Mouse (Mus musculus) embryonic facial prominence, embryonic 10.5 days (tissue): Measurements from ENCODE around the gene Usp17la. TPM values are rescaled to one million over a fixed set of nuclear protein-coding genes. Genes with fewer than 3 reads are reported as not detected.
"Not testable (repeated sequence)": the region's sequence is repeated elsewhere in the genome, so short reads cannot be mapped to it uniquely, and the experiment has no call there.

Experiments
- DNase-seq: peaks from one replicate; pipeline ENCODE4 v3.0.0-alpha.2; 2017; ENCODE audit warnings: low spot score
- H3K27ac ChIP-seq: fragments of 300-500 bp; sonication (generic); replicated peaks from 2 replicates; pipeline ENCODE4 v1.5.1; 2016; ENCODE audit warnings: mild to moderate bottlenecking
- H3K27me3 ChIP-seq: fragments of 300-500 bp; sonication (generic); replicated peaks from 2 replicates; pipeline ENCODE4 v1.6.1; 2016; ENCODE audit warnings: low read depth, mild to moderate bottlenecking; ENCODE audit not compliant: poor library complexity, severe bottlenecking
- H3K36me3 ChIP-seq: fragments of 300-500 bp; sonication (generic); replicated peaks from 2 replicates; pipeline ENCODE4 v1.6.1; 2016; ENCODE audit warnings: mild to moderate bottlenecking, moderate library complexity
- H3K4me1 ChIP-seq: fragments of 300-500 bp; sonication (generic); 2 replicates; pipeline ENCODE4 v1.6.1; 2016
- H3K4me3 ChIP-seq: fragments of 300-500 bp; sonication (generic); 2 replicates; pipeline ENCODE4 v1.5.1; 2016; ENCODE audit warnings: mild to moderate bottlenecking, moderate library complexity
- H3K9me3 ChIP-seq: fragments of 300-500 bp; sonication (generic); 2 replicates; pipeline ENCODE4 v1.6.1; 2016; ENCODE audit warnings: mild to moderate bottlenecking
- WGBS: fragments of 180-500 bp; shearing (Covaris S2); methylation state at CpG from one replicate; pipeline ENCODE4 v1.1.7; 2016; 5-methylcytosine and 5-hydroxymethylcytosine counted together
- polyA plus RNA-seq: library from polyadenylated mRNA; unstranded; fragments of >200 nt; fragmentation: Nextera tagmentation; extraction: Ambion mirVana; gene quantifications from 2 replicates; pipeline ENCODE4 v1.2.1, GENCODE M21; 2016

Gene Usp17la
- not detected in 2 replicates for polyA plus RNA-seq

DNA sequence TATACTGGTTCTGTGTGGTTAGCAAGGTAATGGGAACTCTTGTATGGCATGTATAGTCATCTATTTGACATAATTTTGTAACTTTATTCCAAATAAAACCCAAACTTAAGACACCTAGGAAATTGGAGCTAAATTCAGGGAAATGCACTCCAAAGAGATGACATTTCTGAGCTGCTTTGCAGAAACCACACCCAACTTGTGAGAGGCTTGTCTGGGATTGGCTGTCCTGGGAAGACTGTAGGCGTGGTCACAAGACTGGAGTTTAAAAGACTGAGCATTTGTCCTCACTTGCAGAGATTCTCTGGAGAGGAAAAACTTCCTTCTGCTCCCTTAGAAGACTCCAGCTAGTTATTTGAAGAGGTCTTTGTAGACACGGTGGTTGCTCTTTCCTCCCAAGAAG is at the start of gene Usp17la:
Gene Usp17la, plus strand, starts transcription at position 301 of the 400 bp plus-strand sequence.
- DNase-seq, H3K4me1 ChIP-seq, H3K27me3 ChIP-seq, H3K4me3 ChIP-seq, H3K9me3 ChIP-seq, H3K27ac ChIP-seq, H3K36me3 ChIP-seq: not testable (repeated sequence)
- 80% methylated on average over 2 of the region's 2 CpGs for WGBS

- H3K9me3 ChIP-seq, H3K27ac ChIP-seq, H3K4me3 ChIP-seq, H3K27me3 ChIP-seq, H3K4me1 ChIP-seq, H3K36me3 ChIP-seq, DNase-seq: not testable (repeated sequence)
- WGBS: 87% methylated on average over 8 of the region's 8 CpGs
Observed at GRCm38 (mm10) chr7:104810335-104810734, 46.5 kb upstream of the Usp17la start.

- no peak within 1 kb of the TSS for H3K4me3 ChIP-seq
- DNase-seq: no peak
- 55% methylated on average over 1 of the region's 1 CpGs for WGBS
Observed at GRCm38 (mm10) chr7:104842503-104842902, 14.3 kb upstream of the Usp17la start, which contains the start of gene Usp17lb. TSS of gene Usp17lb (minus strand) at chr7:104842603.

GRCm38 (mm10) chr7:104843731-104844287 is 13.0 kb upstream of the Usp17la start:
- Histone ChIP-seq H3K4me3 (no peak overlapping the region), H3K4me1 (no peaks in the 10 kb centered on the region), H3K36me3 (no peaks in the 10 kb centered on the region), H3K27me3 (no peaks in the 10 kb centered on the region), H3K9me3 (no peaks in the 10 kb centered on the region), H3K27ac (no peak overlapping the region)
- no peak for DNase-seq
- 80% methylated on average over 1 of the region's 1 CpGs for WGBS

More at GRCm38 (mm10) chr7:104842503-104842902, 14.3 kb upstream of the Usp17la start, which contains the start of gene Usp17lb:
- Histone ChIP-seq H3K9me3 (no peaks in the 10 kb centered on the region), H3K27me3 (no peaks in the 10 kb centered on the region), H3K4me1 (no peaks in the 10 kb centered on the region), H3K36me3 (no peaks in the 10 kb centered on the region), H3K27ac (no peak within 1 kb of the TSS)

DNA sequence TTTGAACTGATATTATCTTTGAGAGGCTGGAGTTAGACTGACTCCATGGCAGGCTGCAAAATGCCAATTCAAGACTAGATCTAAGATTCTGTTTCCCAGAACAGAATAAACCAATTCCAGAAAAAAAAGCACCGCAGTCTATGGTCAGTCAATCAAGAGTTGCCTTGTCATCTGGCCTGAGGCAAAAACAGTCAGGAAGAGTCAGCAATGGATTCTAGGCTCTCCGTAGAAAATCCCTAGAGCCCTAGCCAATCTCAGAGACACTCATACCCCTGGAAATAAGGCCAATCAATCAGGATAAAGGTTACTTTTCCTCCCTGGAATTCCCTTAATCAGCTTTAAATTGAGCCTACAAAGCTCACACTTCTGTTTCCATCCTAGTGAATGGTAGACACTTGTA is 5.3 kb upstream of the Usp17la start:
- H3K27ac ChIP-seq, H3K36me3 ChIP-seq: not testable (repeated sequence)
- WGBS: 46% methylated on average over 2 of the region's 2 CpGs

DNA sequence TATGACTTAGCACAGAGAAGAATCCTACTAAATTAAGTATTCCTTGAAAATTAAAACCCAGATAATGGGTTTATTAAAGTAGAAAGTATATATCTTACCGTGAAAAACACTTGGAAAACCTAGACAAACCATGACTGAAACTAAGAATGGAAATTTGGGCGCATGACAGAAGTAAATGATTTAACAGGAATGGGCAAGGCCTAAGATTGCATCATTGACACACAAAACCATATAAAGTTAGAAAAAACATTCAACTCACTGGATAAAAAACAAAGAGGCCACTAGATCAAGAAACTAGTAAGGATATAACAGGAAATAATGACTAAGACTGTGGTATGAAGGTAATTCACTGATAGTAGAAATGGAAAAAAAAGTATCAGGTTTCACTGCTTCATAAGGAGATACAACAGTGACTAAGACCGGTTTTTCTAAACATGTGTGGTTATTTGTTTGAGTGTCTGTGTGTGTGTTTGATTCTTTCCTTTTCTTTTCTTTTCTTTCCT is 1.5 kb upstream of the Usp17la start:
- no peak for DNase-seq
- no peaks in the 10 kb centered on the region for H3K4me1 ChIP-seq
- no peaks in the 10 kb centered on the region for H3K36me3 ChIP-seq
- no peaks in the 10 kb centered on the region for H3K27me3 ChIP-seq
- H3K27ac ChIP-seq: no peak overlapping the region
- WGBS: 80% methylated on average over 3 of the region's 3 CpGs
- no peak overlapping the region for H3K4me3 ChIP-seq
- H3K9me3 ChIP-seq: no peaks in the 10 kb centered on the region

More for the DNA sequence above, 5.3 kb upstream of the Usp17la start:
- not testable (repeated sequence) for H3K4me3 ChIP-seq, H3K27me3 ChIP-seq, H3K4me1 ChIP-seq, H3K9me3 ChIP-seq, DNase-seq

- H3K4me3 ChIP-seq: no peak overlapping the region
- H3K36me3 ChIP-seq: no peaks in the 10 kb centered on the region
- WGBS: 83% methylated on average over 1 of the region's 1 CpGs
- no peaks in the 10 kb centered on the region for H3K9me3 ChIP-seq
- no peaks in the 10 kb centered on the region for H3K27me3 ChIP-seq
- H3K4me1 ChIP-seq: no peaks in the 10 kb centered on the region
- no peak overlapping the region for H3K27ac ChIP-seq
- DNase-seq: no peak
Observed at GRCm38 (mm10) chr7:104857683-104858082, 874 bp downstream of the Usp17la start.

GRCm38 (mm10) chr7:104861381-104861780 is 4.6 kb downstream of the Usp17la start:
- no peak overlapping the region for H3K4me3 ChIP-seq
- WGBS: 82% methylated on average over 3 of the region's 3 CpGs
- no peaks in the 10 kb centered on the region for H3K4me1 ChIP-seq
- H3K27me3 ChIP-seq: no peaks in the 10 kb centered on the region
- no peak overlapping the region for H3K27ac ChIP-seq
- no peaks in the 10 kb centered on the region for H3K9me3 ChIP-seq
- no peaks in the 10 kb centered on the region for H3K36me3 ChIP-seq
- DNase-seq: no peak

DNA sequence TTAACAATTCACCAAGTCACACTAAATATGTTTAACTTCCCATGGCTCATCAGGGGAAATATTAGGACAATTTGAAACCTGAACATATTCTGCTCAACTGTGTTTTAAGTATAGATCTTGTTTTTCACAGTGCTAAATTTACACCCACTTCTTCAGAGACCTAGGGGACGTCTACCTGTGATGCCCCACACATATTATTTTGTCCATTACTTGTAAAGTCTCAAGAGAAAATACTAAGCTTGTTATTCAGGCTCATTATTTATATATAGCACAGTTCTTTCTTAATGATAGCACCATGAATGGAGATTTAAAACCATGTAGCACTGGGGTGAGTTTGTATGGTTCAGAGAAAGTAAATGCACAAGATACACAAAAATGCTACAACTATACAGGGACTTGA is 20.9 kb downstream of the Usp17la start, which contains the start of gene Olfr665:
Gene Olfr665, plus strand, starts transcription at position 301 of the 400 bp plus-strand sequence.
- Histone ChIP-seq H3K36me3 (no peaks in the 10 kb centered on the region), H3K4me1 (no peaks in the 10 kb centered on the region), H3K27ac (no peak within 1 kb of the TSS), H3K9me3 (no peaks in the 10 kb centered on the region), H3K27me3 (no peaks in the 10 kb centered on the region), H3K4me3 (no peak within 1 kb of the TSS)
- WGBS: 59% methylated on average over 1 of the region's 1 CpGs
- DNase-seq: no peak

DNA sequence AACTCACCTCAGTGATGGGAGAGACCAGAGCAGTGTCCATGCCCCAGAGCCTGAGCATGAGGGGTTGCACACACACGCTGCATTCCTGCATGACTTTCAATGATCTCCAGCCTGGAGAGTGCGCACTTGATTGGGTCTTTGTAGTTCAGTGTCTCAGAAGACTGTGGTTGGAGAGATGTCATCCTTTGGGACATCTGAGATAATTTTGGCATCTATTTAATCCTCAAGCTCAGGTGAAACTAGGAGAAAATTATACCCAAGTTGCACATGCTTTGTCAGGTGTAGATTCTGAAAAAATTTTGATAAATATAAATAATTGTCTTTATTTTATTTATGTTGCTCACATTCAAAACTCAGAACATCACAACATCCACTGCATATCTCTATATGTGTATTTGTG is 39.0 kb downstream of the Usp17la start, which contains the start of gene Olfr666:
Gene Olfr666, minus strand, starts transcription at position 101 of the 400 bp plus-strand sequence.
- 85% methylated on average over 2 of the region's 2 CpGs for WGBS
- Histone ChIP-seq H3K27ac (no peak within 1 kb of the TSS), H3K27me3 (no peaks in the 10 kb centered on the region), H3K9me3 (no peaks in the 10 kb centered on the region), H3K36me3 (no peaks in the 10 kb centered on the region), H3K4me1 (no peaks in the 10 kb centered on the region), H3K4me3 (no peak within 1 kb of the TSS)
- no peak for DNase-seq

Other genes starting within 250 kb of the Usp17la start
- not detected in 2 replicates for gene Olfr656, start 243.1 kb upstream of the Usp17la start, polyA plus RNA-seq
- gene Olfr657, start 232.2 kb upstream of the Usp17la start, polyA plus RNA-seq: not detected in 2 replicates
- not detected in 2 replicates for gene Olfr658, start 209.7 kb upstream of the Usp17la start, polyA plus RNA-seq
- not detected in 2 replicates for gene Olfr659, start 190.3 kb upstream of the Usp17la start, polyA plus RNA-seq
- not detected in 2 replicates for gene Olfr661, start 170.5 kb upstream of the Usp17la start, polyA plus RNA-seq
- not detected in 2 replicates for gene Usp17le, start 79.5 kb upstream of the Usp17la start, polyA plus RNA-seq
- gene Usp17lb, start 14.4 kb upstream of the Usp17la start, polyA plus RNA-seq: not detected in 2 replicates
- not detected in 2 replicates for gene Olfr665, start 21.0 kb downstream of the Usp17la start, polyA plus RNA-seq
- not detected in 2 replicates for gene Olfr666, start 38.9 kb downstream of the Usp17la start, polyA plus RNA-seq
- not detected in 2 replicates for gene Olfr667, start 64.5 kb downstream of the Usp17la start, polyA plus RNA-seq
- not detected in 2 replicates for gene Olfr668, start 71.0 kb downstream of the Usp17la start, polyA plus RNA-seq
- gene Olfr669, start 77.2 kb downstream of the Usp17la start, polyA plus RNA-seq: not detected in 2 replicates
- not detected in 2 replicates for gene Olfr670, start 105.6 kb downstream of the Usp17la start, polyA plus RNA-seq
- gene Olfr671, start 122.1 kb downstream of the Usp17la start, polyA plus RNA-seq: not detected in 2 replicates
- not detected in 2 replicates for gene Olfr672, start 145.0 kb downstream of the Usp17la start, polyA plus RNA-seq
- not detected in 2 replicates for gene Olfr675, start 171.5 kb downstream of the Usp17la start, polyA plus RNA-seq
- gene Olfr676, start 175.7 kb downstream of the Usp17la start, polyA plus RNA-seq: not detected in 2 replicates
- gene Olfr677, start 194.4 kb downstream of the Usp17la start, polyA plus RNA-seq: not detected in 2 replicates
- gene Olfr678, start 207.5 kb downstream of the Usp17la start, polyA plus RNA-seq: not detected in 2 replicates
- 0.05 TPM in 1 of 2 replicates, not detected in the other for gene Olfr679, start 224.2 kb downstream of the Usp17la start, polyA plus RNA-seq
- not detected in 2 replicates for gene Olfr680-ps1, start 235.8 kb downstream of the Usp17la start, polyA plus RNA-seq